Mouse (Mus musculus): ENCODE measurements around the gene Eno1. TPM values are rescaled to one million over a fixed set of nuclear protein-coding genes. Genes with fewer than 3 reads are reported as not detected.
"Not testable (repeated sequence)": the region's sequence is repeated elsewhere in the genome, so short reads cannot be mapped to it uniquely, and the experiment has no call there.

Eno1 gene
- polyA plus RNA-seq, 1 experiment from 2014 or later = 1,302 TPM

DNA sequence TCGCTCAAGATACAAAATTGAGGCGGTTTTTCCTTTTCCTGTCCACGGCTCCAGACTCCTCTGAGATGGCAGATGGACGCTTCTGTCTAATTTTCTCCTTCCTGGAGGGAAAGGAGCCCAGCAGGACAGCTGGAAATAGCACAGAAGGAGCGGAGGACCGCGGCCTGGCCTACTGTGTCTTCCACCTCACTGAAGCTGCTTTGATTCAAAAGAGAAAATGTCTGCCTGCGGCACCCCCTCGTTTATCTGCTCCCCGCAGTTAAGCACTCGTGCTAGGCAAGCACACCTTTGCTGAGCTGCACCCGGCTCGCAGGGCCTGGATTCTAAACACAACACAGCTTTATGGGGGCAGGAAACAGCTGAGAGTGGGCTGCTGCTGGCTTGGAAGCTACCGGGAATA, 21.9 kb downstream of the Eno1 start:
- H3K9ac ChIP-seq = no peak overlapping the region
- peaks cover 16% of the 10 kb centered on the region; the same call in 1 of the 2 replicates for H3K4me1 ChIP-seq
- no peak overlapping the region for H3K4me2 ChIP-seq
- 49% methylated on average over 14 of the region's 14 CpGs for WGBS
- no peaks in the 10 kb centered on the region for H3K36me3 ChIP-seq
- ATAC-seq (ENCODE audit: insufficient read depth, low FRiP score, low read depth) = no peak
- peak overlapping the region; percentile 21; the same call in 1 of the 2 replicates for H3K27ac ChIP-seq
- no peak overlapping the region for H3K4me3 ChIP-seq (replicated peaks)
- no peaks in the 10 kb centered on the region for H3K9me3 ChIP-seq
- no peaks in the 10 kb centered on the region for H3K27me3 ChIP-seq (replicated peaks)

DNA sequence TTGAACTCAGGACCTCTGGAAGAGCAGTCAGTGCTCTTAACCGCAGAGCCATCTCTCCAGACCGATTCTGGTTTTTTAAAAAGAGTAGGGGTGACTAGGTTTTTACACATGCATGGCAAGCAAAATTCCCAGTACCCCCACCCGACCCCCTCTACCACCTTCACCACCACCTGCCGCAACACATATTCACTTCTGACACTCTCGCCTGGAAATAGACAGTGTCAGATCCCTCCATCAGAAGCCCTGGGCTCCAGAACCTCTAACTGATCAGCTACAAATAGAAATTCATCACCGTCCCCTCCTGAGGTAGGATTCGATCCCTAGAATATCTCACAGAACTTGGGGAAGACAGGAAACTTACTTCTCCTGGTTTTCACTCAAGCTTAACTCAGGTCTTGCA, 23.1 kb downstream of the Eno1 start:
- Histone ChIP-seq H3K36me3 (no peaks in the 10 kb centered on the region), H3K4me2 (no peak overlapping the region), H3K27ac (no peak overlapping the region), H3K9me3 (no peaks in the 10 kb centered on the region), H3K27me3 (replicated peaks) (no peaks in the 10 kb centered on the region), H3K4me1 (peaks cover 16% of the 10 kb centered on the region; the same call in 1 of the 2 replicates), H3K9ac (no peak overlapping the region), H3K4me3 (replicated peaks) (no peak overlapping the region)
- ATAC-seq (ENCODE audit: insufficient read depth, low FRiP score, low read depth) = no peak
- 92% methylated on average over 7 of the region's 7 CpGs for WGBS

DNA sequence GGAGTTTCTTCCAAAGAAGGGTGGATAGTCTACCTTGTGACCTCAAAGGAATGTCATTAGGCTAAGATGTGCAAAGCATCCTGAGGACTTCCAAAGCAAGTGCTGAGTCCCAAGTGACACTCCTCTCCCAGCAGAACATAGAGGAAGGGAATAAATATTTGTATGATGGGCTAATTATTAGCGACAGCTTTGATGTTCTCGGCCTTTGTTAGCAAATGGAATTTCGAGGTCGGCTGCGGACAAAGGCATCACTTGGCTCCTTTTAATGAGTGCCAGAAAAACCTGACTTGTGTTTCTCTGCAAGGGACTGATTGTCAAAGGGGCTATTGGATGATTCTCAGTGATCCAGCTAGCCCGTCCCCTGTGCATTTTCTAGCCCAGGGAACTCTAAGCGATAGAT, 23.6 kb downstream of the Eno1 start:
- 48% methylated on average over 7 of the region's 7 CpGs for WGBS
- H3K4me2 ChIP-seq = no peak overlapping the region
- no peak overlapping the region for H3K9ac ChIP-seq
- H3K27me3 ChIP-seq (replicated peaks) = no peaks in the 10 kb centered on the region
- H3K27ac ChIP-seq = no peak overlapping the region
- H3K36me3 ChIP-seq = no peaks in the 10 kb centered on the region
- ATAC-seq (ENCODE audit: insufficient read depth, low FRiP score, low read depth) = no peak
- no peak overlapping the region for H3K4me3 ChIP-seq (replicated peaks)
- no peaks in the 10 kb centered on the region for H3K9me3 ChIP-seq
- H3K4me1 ChIP-seq = peaks cover 16% of the 10 kb centered on the region; the same call in 1 of the 2 replicates

DNA sequence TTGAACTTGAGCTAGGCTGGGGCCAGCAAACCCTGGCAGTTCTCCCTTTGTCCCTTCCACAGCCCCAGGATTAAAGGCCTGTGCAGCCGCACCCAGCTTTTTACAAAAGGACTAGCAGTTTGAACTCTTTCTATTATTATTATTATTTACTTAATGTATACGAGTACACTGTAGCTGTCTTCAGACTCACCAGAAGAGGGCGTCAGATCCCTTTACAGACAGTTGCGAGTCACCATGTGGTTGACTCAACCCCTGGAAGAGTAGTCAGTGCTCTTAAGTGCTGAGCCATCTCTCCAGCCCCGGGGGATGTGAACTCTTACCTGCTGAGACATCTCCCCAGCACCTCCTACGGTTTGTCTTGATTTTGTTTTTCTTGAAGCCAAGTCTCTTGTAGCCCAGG, 24.2 kb downstream of the Eno1 start:
- no peaks in the 10 kb centered on the region for H3K36me3 ChIP-seq
- 40% methylated on average over 6 of the region's 6 CpGs for WGBS
- no peak for ATAC-seq (ENCODE audit: insufficient read depth, low FRiP score, low read depth)
- no peak overlapping the region for H3K27ac ChIP-seq
- no peak overlapping the region for H3K4me2 ChIP-seq
- H3K27me3 ChIP-seq (replicated peaks) = no peaks in the 10 kb centered on the region
- H3K9me3 ChIP-seq = no peaks in the 10 kb centered on the region
- no peak overlapping the region for H3K9ac ChIP-seq
- H3K4me3 ChIP-seq (replicated peaks) = no peak overlapping the region
- H3K4me1 ChIP-seq = peaks cover 16% of the 10 kb centered on the region; the same call in 1 of the 2 replicates

- H3K4me3 ChIP-seq (replicated peaks) = no peak overlapping the region
- H3K4me2 ChIP-seq = no peak overlapping the region
- no peak overlapping the region for H3K9ac ChIP-seq
- peaks cover 13% of the 10 kb centered on the region; the same call in 1 of the 2 replicates for H3K4me1 ChIP-seq
- no peaks in the 10 kb centered on the region for H3K36me3 ChIP-seq
- H3K9me3 ChIP-seq = no peaks in the 10 kb centered on the region
- H3K27me3 ChIP-seq (replicated peaks) = no peaks in the 10 kb centered on the region
- 71% methylated on average over 8 of the region's 8 CpGs for WGBS
- H3K27ac ChIP-seq = no peak overlapping the region
- no peak for ATAC-seq (ENCODE audit: insufficient read depth, low FRiP score, low read depth)
Measured at GRCm38 (mm10) chr4:150262301-150262700, 25.8 kb downstream of the Eno1 start.

DNA sequence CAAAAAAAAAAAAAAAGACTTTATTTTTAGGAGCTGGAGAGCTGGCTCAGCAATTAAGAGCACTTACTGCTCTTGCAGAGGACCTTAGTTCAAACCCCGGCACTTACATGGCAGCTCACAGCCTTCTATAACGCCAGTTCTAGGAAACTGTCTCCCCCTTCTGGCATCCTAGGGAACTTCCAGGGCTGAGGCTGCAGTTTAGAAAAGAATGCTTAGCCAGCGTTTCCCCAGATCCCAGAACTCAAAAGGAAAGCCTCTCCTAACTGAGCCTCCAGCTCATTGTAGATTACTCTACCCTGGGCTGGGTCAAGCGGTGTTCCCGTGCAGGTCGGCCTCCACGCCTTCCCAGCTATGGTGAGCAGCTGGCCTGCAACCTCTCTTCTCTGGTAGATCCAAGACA, 28.4 kb downstream of the Eno1 start:
- peaks cover 3% of the 10 kb centered on the region; the same call in 1 of the 2 replicates for H3K4me1 ChIP-seq
- no peak for ATAC-seq (ENCODE audit: insufficient read depth, low FRiP score, low read depth)
- no peak overlapping the region for H3K9ac ChIP-seq
- no peaks in the 10 kb centered on the region for H3K36me3 ChIP-seq
- no peak overlapping the region for H3K4me3 ChIP-seq (replicated peaks)
- WGBS = 54% methylated on average over 7 of the region's 7 CpGs
- no peaks in the 10 kb centered on the region for H3K9me3 ChIP-seq
- no peaks in the 10 kb centered on the region for H3K27me3 ChIP-seq (replicated peaks)
- no peak overlapping the region for H3K27ac ChIP-seq
- H3K4me2 ChIP-seq = no peak overlapping the region

GRCm38 (mm10) chr4:150265471-150265870, 28.9 kb downstream of the Eno1 start:
- H3K9me3 ChIP-seq = no peaks in the 10 kb centered on the region
- no peak for ATAC-seq (ENCODE audit: insufficient read depth, low FRiP score, low read depth)
- WGBS = 60% methylated on average over 5 of the region's 5 CpGs
- no peak overlapping the region for H3K27ac ChIP-seq
- no peaks in the 10 kb centered on the region for H3K36me3 ChIP-seq
- no peaks in the 10 kb centered on the region for H3K27me3 ChIP-seq (replicated peaks)
- no peak overlapping the region for H3K4me2 ChIP-seq
- no peak overlapping the region for H3K9ac ChIP-seq
- H3K4me3 ChIP-seq (replicated peaks) = no peak overlapping the region
- peaks cover 4% of the 10 kb centered on the region; the same call in 1 of the 2 replicates for H3K4me1 ChIP-seq

DNA sequence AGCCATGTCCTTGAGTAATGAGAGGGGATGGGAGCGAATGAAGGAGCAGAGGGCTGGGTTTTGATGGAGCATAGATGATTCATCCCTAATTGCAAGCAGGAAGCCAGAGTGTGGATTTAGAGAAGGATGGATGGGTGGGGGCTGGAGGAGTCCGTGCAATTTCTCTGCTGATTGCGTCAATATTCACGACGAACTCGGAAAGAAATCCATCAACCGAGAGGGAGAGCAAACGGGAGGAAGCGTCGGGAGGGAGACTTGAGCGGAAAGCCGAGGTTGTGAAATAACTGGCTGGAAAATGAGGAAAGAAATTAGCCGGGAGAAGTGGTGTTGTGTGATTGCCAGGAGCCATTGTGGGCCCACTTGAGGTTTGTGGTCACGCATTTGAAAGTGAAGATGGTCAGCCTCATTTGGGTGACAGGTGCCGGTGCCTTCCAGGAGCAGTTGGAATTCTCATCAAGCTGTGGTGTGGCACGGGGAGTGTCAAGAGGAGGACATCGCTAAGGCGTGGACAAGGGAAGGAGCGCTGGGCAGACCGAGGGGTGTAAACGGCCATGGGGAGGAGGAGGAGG, 30.2 kb downstream of the Eno1 start:
- ATAC-seq (ENCODE audit: insufficient read depth, low FRiP score, low read depth) = no peak
- 55% methylated on average over 21 of the region's 21 CpGs for WGBS
- H3K4me3 ChIP-seq (replicated peaks) = no peak overlapping the region
- no peaks in the 10 kb centered on the region for H3K27me3 ChIP-seq (replicated peaks)
- H3K4me1 ChIP-seq = peaks cover 4% of the 10 kb centered on the region; the same call in 1 of the 2 replicates
- no peak overlapping the region for H3K27ac ChIP-seq
- no peak overlapping the region for H3K9ac ChIP-seq
- no peaks in the 10 kb centered on the region for H3K9me3 ChIP-seq
- H3K36me3 ChIP-seq = no peaks in the 10 kb centered on the region
- H3K4me2 ChIP-seq = 0 out of 2 replicates have a peak overlapping the region, but pooled peaks have one; percentile 3

DNA sequence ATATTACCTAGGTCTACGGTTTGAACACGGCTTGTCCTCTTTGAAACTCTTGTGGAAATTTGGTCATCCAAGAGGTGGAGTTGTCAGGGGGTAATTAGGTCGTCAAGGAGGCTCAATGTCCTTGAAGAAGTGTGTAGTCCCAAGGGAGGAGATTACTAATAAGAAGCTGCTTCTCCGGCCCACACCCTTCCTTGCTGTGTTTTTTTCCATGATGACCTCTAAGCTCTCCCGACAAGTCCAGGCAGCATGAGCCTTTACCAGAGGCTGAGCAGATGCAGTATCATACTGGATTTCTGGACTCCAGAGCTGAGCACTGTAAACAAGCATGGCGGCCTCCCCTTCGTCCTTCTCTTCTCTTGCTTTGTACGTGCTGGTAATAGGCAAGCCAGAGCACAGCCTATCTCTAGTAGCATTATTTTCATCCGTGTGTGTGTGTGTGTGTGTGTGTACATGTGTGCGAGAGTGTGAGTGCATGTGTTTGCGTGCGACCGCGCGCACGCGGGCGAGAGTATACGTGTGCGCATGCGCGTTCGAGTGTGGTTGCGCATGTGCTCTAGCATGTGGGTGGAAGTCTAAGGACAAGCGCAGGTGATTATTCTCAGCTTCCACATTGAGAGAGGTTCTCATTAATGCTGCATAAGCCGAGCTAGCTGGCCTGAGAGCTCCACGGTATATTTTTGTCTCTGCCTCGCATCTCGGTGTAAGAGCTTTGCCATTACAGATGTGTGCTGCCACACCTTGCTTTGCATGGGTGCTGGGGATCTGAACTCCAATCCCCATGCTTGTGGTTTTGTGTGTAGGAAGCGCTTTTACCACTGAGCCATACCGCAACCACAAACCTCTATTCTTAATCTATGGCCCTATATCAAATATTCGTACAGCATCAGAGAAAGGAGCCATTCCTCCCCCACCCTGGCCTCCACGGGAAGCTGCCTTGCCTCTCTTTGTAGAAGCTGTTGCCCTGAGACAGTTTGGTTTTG, 32.4 kb downstream of the Eno1 start:
- Histone ChIP-seq H3K27me3 (replicated peaks) (no peaks in the 10 kb centered on the region), H3K27ac (no peak overlapping the region), H3K9me3 (no peaks in the 10 kb centered on the region), H3K9ac (no peak overlapping the region), H3K4me2 (no peak overlapping the region), H3K4me1 (peaks cover 15% of the 10 kb centered on the region), H3K36me3 (no peaks in the 10 kb centered on the region), H3K4me3 (replicated peaks) (no peak overlapping the region)
- 80% methylated on average over 33 of the region's 33 CpGs for WGBS
- no peak for ATAC-seq (ENCODE audit: insufficient read depth, low FRiP score, low read depth)

DNA sequence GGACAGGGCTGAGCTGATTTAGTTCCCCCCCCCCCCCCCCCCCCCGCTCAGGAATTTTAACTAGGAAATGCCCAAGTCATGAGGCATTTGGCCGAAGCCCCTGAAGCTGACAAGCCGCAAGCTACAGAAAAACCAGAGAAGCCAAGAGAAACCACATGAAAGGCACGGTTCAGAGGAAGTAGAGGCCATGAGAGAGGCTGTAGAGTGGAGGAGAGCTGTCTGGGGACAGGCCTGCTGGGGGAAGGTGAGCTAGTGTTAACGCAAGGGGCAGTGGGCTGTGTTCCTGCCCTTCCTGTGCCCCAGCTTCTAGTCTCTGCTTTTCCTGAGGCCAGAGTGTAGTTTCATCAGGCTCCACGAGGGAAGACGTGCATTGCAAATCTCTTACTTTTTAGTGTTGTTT, 33.2 kb downstream of the Eno1 start:
- Histone ChIP-seq H3K4me2 (no peak overlapping the region), H3K4me1 (peaks cover 15% of the 10 kb centered on the region), H3K36me3 (no peaks in the 10 kb centered on the region), H3K4me3 (replicated peaks) (no peak overlapping the region), H3K9ac (no peak overlapping the region), H3K27me3 (replicated peaks) (no peaks in the 10 kb centered on the region), H3K9me3 (no peaks in the 10 kb centered on the region), H3K27ac (no peak overlapping the region; the same call in 1 of the 2 replicates)
- no peak for ATAC-seq (ENCODE audit: insufficient read depth, low FRiP score, low read depth)
- WGBS = 30% methylated on average over 6 of the region's 7 CpGs

DNA sequence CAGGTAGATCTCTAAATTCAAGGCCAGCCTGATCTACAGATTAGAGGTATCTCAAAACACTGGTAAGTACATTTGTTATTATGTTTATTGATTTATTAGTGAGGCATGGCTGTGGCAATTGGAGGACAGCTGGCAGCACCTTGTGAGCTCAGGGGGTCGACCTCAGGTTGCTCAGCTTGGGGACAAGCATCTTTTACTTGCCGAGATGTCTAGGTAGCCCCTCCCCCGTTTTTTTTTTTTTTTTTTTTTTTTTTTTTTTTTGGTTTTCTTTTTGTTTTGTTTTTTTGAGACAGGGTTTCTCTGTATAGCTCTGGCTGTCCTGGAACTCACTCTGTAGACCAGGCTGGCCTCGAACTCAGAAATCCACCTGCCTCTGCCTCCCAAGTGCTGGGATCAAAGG, 34.2 kb downstream of the Eno1 start:
- not testable (repeated sequence) for H3K4me3 ChIP-seq (replicated peaks); H3K9me3 ChIP-seq; H3K36me3 ChIP-seq; H3K27ac ChIP-seq; ATAC-seq (ENCODE audit: insufficient read depth, low FRiP score, low read depth); H3K27me3 ChIP-seq (replicated peaks); H3K4me2 ChIP-seq; H3K9ac ChIP-seq
- WGBS = 67% methylated on average over 3 of the region's 4 CpGs
- H3K4me1 ChIP-seq = peaks cover 15% of the 10 kb centered on the region

GRCm38 (mm10) chr4:150272725-150273124, 36.2 kb downstream of the Eno1 start:
- Histone ChIP-seq H3K4me2 (peak overlapping the region; percentile 31), H3K4me3 (replicated peaks) (no peak overlapping the region), H3K27ac (peak overlapping the region; percentile 64), H3K36me3 (no peaks in the 10 kb centered on the region), H3K9me3 (no peaks in the 10 kb centered on the region), H3K4me1 (peaks cover 15% of the 10 kb centered on the region), H3K9ac (no peak overlapping the region), H3K27me3 (replicated peaks) (no peaks in the 10 kb centered on the region)
- ATAC-seq (ENCODE audit: insufficient read depth, low FRiP score, low read depth) = peak; percentile 51; the same call in 1 of the 2 replicates
- WGBS = 8% methylated on average over 9 of the region's 9 CpGs
